Mouse (Mus musculus): ENCODE measurements at regions not wholly inside any gene's neighbourhood (a gene's known extent, or its start where the extent isn't known, plus 50 kb on each side); places are given as distances from the start of the nearest gene placed in this dataset.

GRCm38 (mm10) chr1:179906115-179906514 lies 54.2 kb upstream of the Cdc42bpa start:
- Histone ChIP-seq H3K4me1 (ENCODE audit: control insufficient read depth, insufficient read depth, low read length) (no peaks in the 10 kb centered on the region), H3K4me3 (replicated peaks; ENCODE audit: extremely low read depth, low read depth, low read length) (no peak overlapping the region)
- DNase-seq = no peak
- 88% methylated on average over 5 of the region's 5 CpGs for WGBS
- no peak for TF ChIP-seq POLR2A (IDR thresholded peaks at IDR 0.05; ENCODE audit: borderline replicate concordance, extremely low read depth, low read depth, low read length)
- no peak for TF ChIP-seq CTCF (IDR thresholded peaks at IDR 0.05; ENCODE audit: insufficient read depth, low read length)

GRCm38 (mm10) chr1:179892711-179893110 lies 67.6 kb upstream of the Cdc42bpa start:
- TF ChIP-seq POLR2A (IDR thresholded peaks at IDR 0.05; ENCODE audit: borderline replicate concordance, extremely low read depth, low read depth, low read length) = no peak
- TF ChIP-seq CTCF (IDR thresholded peaks at IDR 0.05; ENCODE audit: insufficient read depth, low read length) = no peak
- Histone ChIP-seq H3K4me1 (ENCODE audit: control insufficient read depth, insufficient read depth, low read length) (no peaks in the 10 kb centered on the region), H3K4me3 (replicated peaks; ENCODE audit: extremely low read depth, low read depth, low read length) (no peak overlapping the region)
- 75% methylated on average over 6 of the region's 6 CpGs for WGBS
- no peak for DNase-seq

- Histone ChIP-seq H3K4me1 (ENCODE audit: control insufficient read depth, insufficient read depth, low read length) (no peaks in the 10 kb centered on the region), H3K4me3 (replicated peaks; ENCODE audit: extremely low read depth, low read depth, low read length) (no peak overlapping the region)
- 75% methylated on average over 9 of the region's 9 CpGs for WGBS
- no peak for DNase-seq
- TF ChIP-seq POLR2A (IDR thresholded peaks at IDR 0.05; ENCODE audit: borderline replicate concordance, extremely low read depth, low read depth, low read length) (no peak), CTCF (IDR thresholded peaks at IDR 0.05; ENCODE audit: insufficient read depth, low read length) (no peak)
Observed at GRCm38 (mm10) chr1:179887921-179888320, 72.4 kb upstream of the Cdc42bpa start.

GRCm38 (mm10) chr1:179881222-179881621 lies 77.7 kb upstream of the Ahctf1 start:
- WGBS = 73% methylated on average over 5 of the region's 5 CpGs
- TF ChIP-seq CTCF (IDR thresholded peaks at IDR 0.05; ENCODE audit: insufficient read depth, low read length) = no peak
- TF ChIP-seq POLR2A (IDR thresholded peaks at IDR 0.05; ENCODE audit: borderline replicate concordance, extremely low read depth, low read depth, low read length) = no peak
- H3K4me3 ChIP-seq (replicated peaks; ENCODE audit: extremely low read depth, low read depth, low read length) = no peak overlapping the region

GRCm38 (mm10) chr1:179877893-179878292 lies 74.4 kb upstream of the Ahctf1 start:
- DNase-seq = no peak
- TF ChIP-seq CTCF (IDR thresholded peaks at IDR 0.05; ENCODE audit: insufficient read depth, low read length) = no peak
- TF ChIP-seq POLR2A (IDR thresholded peaks at IDR 0.05; ENCODE audit: borderline replicate concordance, extremely low read depth, low read depth, low read length) = no peak
- Histone ChIP-seq H3K4me1 (ENCODE audit: control insufficient read depth, insufficient read depth, low read length) (peaks cover 3% of the 10 kb centered on the region), H3K4me3 (replicated peaks; ENCODE audit: extremely low read depth, low read depth, low read length) (peak overlapping the region; percentile 67)
- 43% methylated on average over 6 of the region's 6 CpGs for WGBS

More at GRCm38 (mm10) chr1:179881222-179881621, 77.7 kb upstream of the Ahctf1 start:
- H3K4me1 ChIP-seq (ENCODE audit: control insufficient read depth, insufficient read depth, low read length) = no peaks in the 10 kb centered on the region; the same call in 1 of the 2 replicates
- no peak for DNase-seq

- Histone ChIP-seq H3K4me3 (replicated peaks; ENCODE audit: extremely low read depth, low read depth, low read length) (no peak overlapping the region), H3K4me1 (ENCODE audit: control insufficient read depth, insufficient read depth, low read length) (peaks cover 3% of the 10 kb centered on the region)
- DNase-seq = no peak
- 56% methylated on average over 12 of the region's 12 CpGs for WGBS
- TF ChIP-seq CTCF (IDR thresholded peaks at IDR 0.05; ENCODE audit: insufficient read depth, low read length) = no peak
Observed at GRCm38 (mm10) chr1:179873772-179874555, 70.5 kb upstream of the Ahctf1 start.

- 89% methylated on average over 3 of the region's 3 CpGs for WGBS
- H3K4me3 ChIP-seq (replicated peaks; ENCODE audit: extremely low read depth, low read depth, low read length) = no peak overlapping the region
- no peak for DNase-seq
- TF ChIP-seq POLR2A (IDR thresholded peaks at IDR 0.05; ENCODE audit: borderline replicate concordance, extremely low read depth, low read depth, low read length) (no peak), CTCF (IDR thresholded peaks at IDR 0.05; ENCODE audit: insufficient read depth, low read length) (no peak)
- peaks cover 3% of the 10 kb centered on the region for H3K4me1 ChIP-seq (ENCODE audit: control insufficient read depth, insufficient read depth, low read length)
Observed at GRCm38 (mm10) chr1:179871961-179872360, 68.5 kb upstream of the Ahctf1 start.

GRCm38 (mm10) chr1:179868656-179869055 lies 65.2 kb upstream of the Ahctf1 start:
- DNase-seq = no peak
- Histone ChIP-seq H3K4me3 (replicated peaks; ENCODE audit: extremely low read depth, low read depth, low read length) (no peak overlapping the region), H3K4me1 (ENCODE audit: control insufficient read depth, insufficient read depth, low read length) (peaks cover 9% of the 10 kb centered on the region)
- 78% methylated on average over 9 of the region's 9 CpGs for WGBS
- TF ChIP-seq CTCF (IDR thresholded peaks at IDR 0.05; ENCODE audit: insufficient read depth, low read length) = no peak
- TF ChIP-seq POLR2A (IDR thresholded peaks at IDR 0.05; ENCODE audit: borderline replicate concordance, extremely low read depth, low read depth, low read length) = no peak

GRCm38 (mm10) chr1:179867493-179867892 lies 64.0 kb upstream of the Ahctf1 start:
- DNase-seq = no peak

More at GRCm38 (mm10) chr1:179867493-179867892, 64.0 kb upstream of the Ahctf1 start:
- Histone ChIP-seq H3K4me3 (replicated peaks; ENCODE audit: extremely low read depth, low read depth, low read length) (no peak overlapping the region), H3K4me1 (ENCODE audit: control insufficient read depth, insufficient read depth, low read length) (peaks cover 9% of the 10 kb centered on the region)
- TF ChIP-seq CTCF (IDR thresholded peaks at IDR 0.05; ENCODE audit: insufficient read depth, low read length) (no peak), POLR2A (IDR thresholded peaks at IDR 0.05; ENCODE audit: borderline replicate concordance, extremely low read depth, low read depth, low read length) (no peak)
- WGBS = 77% methylated on average over 4 of the region's 4 CpGs
